In the genomic region with DNA sequence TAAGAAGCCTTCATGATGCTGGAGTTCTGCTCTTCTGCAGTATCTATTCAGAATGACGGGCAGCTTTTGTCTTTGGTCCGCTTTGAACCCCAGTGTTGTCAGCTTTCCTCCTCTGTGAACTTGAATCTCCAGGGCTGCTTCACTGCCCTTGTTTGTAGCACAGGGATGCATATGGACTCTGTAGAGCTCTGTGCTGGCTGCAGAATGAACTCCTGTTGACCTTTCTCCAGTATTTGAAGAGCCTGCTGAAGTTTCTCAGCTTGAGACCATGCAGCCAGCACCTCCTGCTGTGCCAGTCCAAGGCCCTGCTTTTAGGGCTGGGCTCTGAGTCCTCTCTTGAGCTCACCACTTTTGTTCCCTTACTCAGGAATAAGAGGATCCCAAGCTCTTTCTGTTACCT, we compare ENCODE assay signal across 9 mouse cellular contexts. TPM values are rescaled to one million over a fixed set of nuclear protein-coding genes. Genes with fewer than 3 reads are reported as not detected.
DNase-seq lines count a peak whose midpoint lies in the region; ATAC-seq and TF ChIP-seq lines count a peak whose summit lies in the region.
"Had no signal": no experiment of that assay in that cellular context is flagged by ENCODE, and none has a peak within 500 bp of the region (broad histone marks: within the 10 kb centered on the region; RNA-seq: fewer than 3 reads in every experiment).

No protein-coding gene starts in this region.

- H3K9ac ChIP-seq in forebrain, embryonic 12.5 days = no peak overlapping the region
- H3K9ac ChIP-seq in forebrain, embryonic 14.5 days (ENCODE audit: low read length) = no peak overlapping the region
- no peak overlapping the region for H3K9ac ChIP-seq in lung, postnatal 0 days (replicated peaks; ENCODE audit: low read depth)
- H3K9ac ChIP-seq in limb, embryonic 14.5 days (ENCODE audit: low read depth, low read length, severe bottlenecking) = no peak overlapping the region
- no peak overlapping the region for H3K9ac ChIP-seq in stomach, embryonic 15.5 days
- H3K9ac ChIP-seq: liver, embryonic 13.5 days had no signal

- no peaks in the 10 kb centered on the region for H3K36me3 ChIP-seq in forebrain, embryonic 12.5 days (replicated peaks)
- H3K36me3 ChIP-seq in forebrain, embryonic 14.5 days (ENCODE audit: control insufficient read depth, insufficient read depth, low read length) = no peaks in the 10 kb centered on the region
- H3K36me3 ChIP-seq in lung, postnatal 0 days (ENCODE audit: insufficient read depth, low read length) = no peaks in the 10 kb centered on the region
- no peaks in the 10 kb centered on the region; the same call in 1 of the 2 replicates for H3K36me3 ChIP-seq in limb, embryonic 14.5 days (ENCODE audit: control insufficient read depth, insufficient read depth, low read length)
- H3K36me3 ChIP-seq in stomach, embryonic 15.5 days = no peaks in the 10 kb centered on the region
- H3K36me3 ChIP-seq: liver, embryonic 13.5 days had no signal

- WGBS in forebrain, embryonic 12.5 days = 7% methylated on average over 2 of the region's 2 CpGs
- WGBS in forebrain, embryonic 14.5 days = 13% methylated on average over 2 of the region's 2 CpGs
- 29% methylated on average over 2 of the region's 2 CpGs for WGBS in lung, postnatal 0 days
- 36% methylated on average over 2 of the region's 2 CpGs for WGBS in limb, embryonic 14.5 days
- WGBS in stomach, embryonic 15.5 days = 18% methylated on average over 2 of the region's 2 CpGs

- no peak for TF ChIP-seq EP300 in lung, postnatal 0 days (IDR thresholded peaks at IDR 0.05)

- peaks cover 59% of the 10 kb centered on the region for H3K4me1 ChIP-seq in forebrain, embryonic 12.5 days
- H3K4me1 ChIP-seq in forebrain, embryonic 14.5 days (ENCODE audit: control insufficient read depth, insufficient read depth, low read length) = peaks cover 29% of the 10 kb centered on the region
- H3K4me1 ChIP-seq in lung, postnatal 0 days (ENCODE audit: insufficient read depth, low read depth, low read length) = peaks cover 44% of the 10 kb centered on the region
- H3K4me1 ChIP-seq in limb, embryonic 14.5 days (ENCODE audit: control insufficient read depth, insufficient read depth, low read length) = peaks cover 26% of the 10 kb centered on the region
- peaks cover 40% of the 10 kb centered on the region for H3K4me1 ChIP-seq in stomach, embryonic 15.5 days

- no peak for TF ChIP-seq CTCF in lung, postnatal 0 days (IDR thresholded peaks at IDR 0.05)

- DNase-seq in forebrain, embryonic 14.5 days (ENCODE audit: low spot score) = no peak
- DNase-seq in lung, postnatal 0 days (ENCODE audit: low spot score) = peak; percentile 55
- no peak for DNase-seq in lung, postnatal 14 days
- DNase-seq in limb, embryonic 14.5 days (ENCODE audit: low spot score) = no peak
- no peak for DNase-seq in adipocyte (ENCODE audit: low spot score)
- no peak for DNase-seq in urinary bladder, postnatal 25 days (ENCODE audit: low spot score)
- DNase-seq: liver, embryonic 13.5 days had no signal

- no peaks in the 10 kb centered on the region for H3K9me3 ChIP-seq in forebrain, embryonic 12.5 days
- no peaks in the 10 kb centered on the region for H3K9me3 ChIP-seq in forebrain, embryonic 14.5 days (replicated peaks; ENCODE audit: control insufficient read depth, low read length)
- H3K9me3 ChIP-seq in lung, postnatal 0 days (ENCODE audit: low read length) = no peaks in the 10 kb centered on the region
- no peaks in the 10 kb centered on the region for H3K9me3 ChIP-seq in limb, embryonic 14.5 days (ENCODE audit: control insufficient read depth, low read length)
- H3K9me3 ChIP-seq in stomach, embryonic 15.5 days = no peaks in the 10 kb centered on the region
- H3K9me3 ChIP-seq: liver, embryonic 13.5 days had no signal

- H3K27me3 ChIP-seq in forebrain, embryonic 12.5 days = no peaks in the 10 kb centered on the region
- no peaks in the 10 kb centered on the region for H3K27me3 ChIP-seq in forebrain, embryonic 14.5 days (replicated peaks; ENCODE audit: control insufficient read depth, insufficient read depth, low read length)
- no peaks in the 10 kb centered on the region for H3K27me3 ChIP-seq in lung, postnatal 0 days (replicated peaks; ENCODE audit: insufficient read depth, low read length)
- no peaks in the 10 kb centered on the region for H3K27me3 ChIP-seq in limb, embryonic 14.5 days (ENCODE audit: control insufficient read depth, insufficient read depth, low read length)
- no peaks in the 10 kb centered on the region for H3K27me3 ChIP-seq in stomach, embryonic 15.5 days (replicated peaks)
- H3K27me3 ChIP-seq: liver, embryonic 13.5 days had no signal

- H3K4me2 ChIP-seq in forebrain, embryonic 12.5 days = peak overlapping the region; percentile 83
- no peak overlapping the region for H3K4me2 ChIP-seq in forebrain, embryonic 14.5 days (ENCODE audit: low read length)
- H3K4me2 ChIP-seq in lung, postnatal 0 days (replicated peaks; ENCODE audit: low read depth, low read length) = no peak overlapping the region
- H3K4me2 ChIP-seq in limb, embryonic 14.5 days (replicated peaks; ENCODE audit: low read depth, low read length, severe bottlenecking) = no peak overlapping the region; the same call in 1 of the 2 replicates
- H3K4me2 ChIP-seq in stomach, embryonic 15.5 days = peak overlapping the region; percentile 37

- H3K4me3 ChIP-seq in forebrain, embryonic 12.5 days (replicated peaks) = no peak overlapping the region
- H3K4me3 ChIP-seq in forebrain, embryonic 14.5 days (ENCODE audit: low read depth, low read length) = no peak overlapping the region
- H3K4me3 ChIP-seq in lung, postnatal 0 days (ENCODE audit: low read depth, low read length) = no peak overlapping the region
- no peak overlapping the region for H3K4me3 ChIP-seq in limb, embryonic 14.5 days (replicated peaks; ENCODE audit: low read length)
- H3K4me3 ChIP-seq in stomach, embryonic 15.5 days (replicated peaks) = no peak overlapping the region

- TF ChIP-seq POLR2A in limb, embryonic 14.5 days (IDR thresholded peaks at IDR 0.05; ENCODE audit: borderline replicate concordance, extremely low read depth, insufficient read depth, insufficient read length) = no peak

- H3K27ac ChIP-seq in forebrain, embryonic 12.5 days = peak overlapping the region; percentile 46
- no peak overlapping the region for H3K27ac ChIP-seq in forebrain, embryonic 14.5 days (ENCODE audit: low read depth, low read length)
- H3K27ac ChIP-seq in lung, postnatal 0 days (ENCODE audit: low read length) = peak overlapping the region; percentile 52
- 0 out of 2 replicates have a peak overlapping the region, but pooled peaks have one; percentile 33 for H3K27ac ChIP-seq in limb, embryonic 14.5 days (replicated peaks; ENCODE audit: low read depth, low read length)
- peak overlapping the region; percentile 31 for H3K27ac ChIP-seq in stomach, embryonic 15.5 days

- no peak for ATAC-seq in forebrain, embryonic 12.5 days (ENCODE audit: low FRiP score)
- ATAC-seq in forebrain, embryonic 14.5 days = no peak
- no peak for ATAC-seq in lung, postnatal 0 days
- ATAC-seq in limb, embryonic 14.5 days (ENCODE audit: low FRiP score, low read depth) = no peak
- ATAC-seq in stomach, embryonic 15.5 days (ENCODE audit: insufficient read depth, low FRiP score, low read depth) = no peak

RNA-seq across cellular contexts. Expression of gene Qrfp, which starts 47.5 kb away (rescaled TPM):
- polyA plus RNA-seq in forebrain, embryonic 12.5 days (2016; fragmentation: Nextera tagmentation; extraction: Ambion mirVana) = 0.06 TPM in 1 of 2 replicates, not detected in the other
- 0.11 and 0.19 TPM in 2 replicates for polyA plus RNA-seq in forebrain, embryonic 14.5 days (2014; fragmentation: Nextera tagmentation; extraction: Ambion mirVana)
- 0.04 and 0.13 TPM in 2 replicates for polyA plus RNA-seq in lung, postnatal 0 days (2015; fragmentation: Nextera tagmentation; extraction: Ambion mirVana)
- 0.12 and 0.16 TPM in 2 replicates for polyA plus RNA-seq in limb, embryonic 14.5 days (2012; rRNA removed)
- 0.30 TPM in 2 replicates for polyA plus RNA-seq in limb, embryonic 14.5 days (2014; fragmentation: Nextera tagmentation; extraction: Ambion mirVana)
- 0.05 and 0.09 TPM in 2 replicates for polyA plus RNA-seq in stomach, embryonic 15.5 days (2015; fragmentation: Nextera tagmentation; extraction: Ambion mirVana)

Comparison
In these comparisons a context has a peak if more than half of its experiments do, and no peak if none do; other contexts are left out.
1. H3K4me2 ChIP-seq: peak in forebrain, embryonic 12.5 days (single experiment) and stomach, embryonic 15.5 days (single experiment); none in forebrain, embryonic 14.5 days (single experiment), lung, postnatal 0 days (single experiment) and limb, embryonic 14.5 days (single experiment).